Comparison of ENCODE assay signal across 8 mouse cellular contexts in genomic region chr1:175692997-175693361, GRCm38 (mm10). TPM values are rescaled to one million over a fixed set of nuclear protein-coding genes. Genes with fewer than 3 reads are reported as not detected.
DNase-seq lines count a peak whose midpoint lies in the region; ATAC-seq and TF ChIP-seq lines count a peak whose summit lies in the region.

No protein-coding gene starts in this region.

- peak overlapping the region; percentile 78 to 93 for H3K27ac ChIP-seq in heart, embryonic 14.5 days (replicated peaks in 1 of 2; ENCODE audit: control insufficient read depth in 1 of 2, insufficient read depth in 1 of 2, low read depth in 2 of 2, low read length in 2 of 2)
- no peak overlapping the region for H3K27ac ChIP-seq in MEL (ENCODE audit: control insufficient read depth, low read depth, low read length)
- H3K27ac ChIP-seq in hindbrain, embryonic 12.5 days: no peak overlapping the region
- peak overlapping the region; percentile 98 for H3K27ac ChIP-seq in midbrain, embryonic 10.5 days (replicated peaks)

- intact Hi-C loops in heart, postnatal 25 days (cut with DNase I): loop anchor here (2.0 to 10.0 kb wide), 3 partner anchors 68 to 232 kb away; partner anchors contain the start of genes Exo1, Fh1 and Gm38100

- peak overlapping the region; percentile 67 for H3K9ac ChIP-seq in heart, embryonic 14.5 days (ENCODE audit: low read length)
- peak overlapping the region; percentile 71 for H3K9ac ChIP-seq in MEL (ENCODE audit: control insufficient read depth, low read depth, low read length, poor library complexity, severe bottlenecking)
- 0 out of 2 replicates have a peak overlapping the region, but pooled peaks have one; percentile 23 for H3K9ac ChIP-seq in hindbrain, embryonic 12.5 days

- no peak for TF ChIP-seq POLR2A in MEL (IDR thresholded peaks at IDR 0.05; ENCODE audit: control insufficient read depth in 1 of 2, insufficient read depth in 1 of 2, low read depth in 1 of 2, low read length in 2 of 2, poor library complexity in 1 of 2)

- no peaks in the 10 kb centered on the region for H3K9me3 ChIP-seq in heart, embryonic 14.5 days (ENCODE audit: control insufficient read depth, low read length)
- no peaks in the 10 kb centered on the region for H3K9me3 ChIP-seq in MEL (replicated peaks; ENCODE audit: insufficient read depth, low read length)
- H3K9me3 ChIP-seq in hindbrain, embryonic 12.5 days (replicated peaks): no peaks in the 10 kb centered on the region
- no peaks in the 10 kb centered on the region for H3K9me3 ChIP-seq in midbrain, embryonic 10.5 days (replicated peaks)

- no peak for DNase-seq in heart, postnatal 25 days (ENCODE audit: low spot score)
- DNase-seq in MEL (ENCODE audit: low read depth, low spot score): no peak
- no peak for DNase-seq in midbrain, embryonic 10.5 days (ENCODE audit: low spot score)
- no peak for DNase-seq in embryo, embryonic 9.5 days (ENCODE audit: extremely low spot score)
- no peak for DNase-seq in frontal cortex, postnatal 36 days (ENCODE audit: low spot score in 2 of 2)
- DNase-seq in spleen, adult 12 weeks (ENCODE audit: low spot score): no peak

- ATAC-seq in heart, embryonic 14.5 days (ENCODE audit: insufficient number of reproducible peaks, insufficient read depth, low FRiP score, low read depth): no peak
- ATAC-seq in hindbrain, embryonic 12.5 days (ENCODE audit: low FRiP score): peak; percentile 78

- peaks cover 9 to 24% of the 10 kb centered on the region in 2 experiments for H3K4me1 ChIP-seq in heart, embryonic 14.5 days (ENCODE audit: control insufficient read depth in 2 of 2, insufficient read depth in 2 of 2, low read length in 2 of 2)
- no peaks in the 10 kb centered on the region; a peak in 2 of 4 replicates for H3K4me1 ChIP-seq in MEL (ENCODE audit: control insufficient read depth in 1 of 2, insufficient read depth in 2 of 2, low read length in 2 of 2)
- peaks cover 26% of the 10 kb centered on the region for H3K4me1 ChIP-seq in hindbrain, embryonic 12.5 days
- H3K4me1 ChIP-seq in midbrain, embryonic 10.5 days: peaks cover 29% of the 10 kb centered on the region

- no peaks in the 10 kb centered on the region for H3K27me3 ChIP-seq in heart, embryonic 14.5 days (ENCODE audit: control insufficient read depth, insufficient read depth, low read length)
- no peaks in the 10 kb centered on the region for H3K27me3 ChIP-seq in MEL (ENCODE audit: control insufficient read depth in 1 of 2, insufficient read depth in 2 of 2, low read length in 2 of 2)
- H3K27me3 ChIP-seq in hindbrain, embryonic 12.5 days: no peaks in the 10 kb centered on the region
- H3K27me3 ChIP-seq in midbrain, embryonic 10.5 days (ENCODE audit: low read depth, poor library complexity, severe bottlenecking): no peaks in the 10 kb centered on the region; the same call in 1 of the 2 replicates

- TF ChIP-seq RAD21 in MEL (IDR thresholded peaks at IDR 0.05; ENCODE audit: low read depth, low read length): no peak

- WGBS in heart, embryonic 14.5 days: 2% methylated on average over 17 of the region's 17 CpGs
- WGBS in hindbrain, embryonic 12.5 days: under 1% methylated on average over 17 of the region's 17 CpGs
- WGBS in midbrain, embryonic 10.5 days: under 1% methylated on average over 17 of the region's 17 CpGs

- peak overlapping the region; percentile 73 to 85 for H3K4me3 ChIP-seq in heart, embryonic 14.5 days (ENCODE audit: control insufficient read depth in 1 of 2, insufficient read depth in 1 of 2, low read depth in 1 of 2, low read length in 2 of 2)
- peak overlapping the region; percentile 82 to 91 for H3K4me3 ChIP-seq in MEL (ENCODE audit: control insufficient read depth in 1 of 2, insufficient read depth in 1 of 2, low read depth in 2 of 2, low read length in 2 of 2)
- H3K4me3 ChIP-seq in hindbrain, embryonic 12.5 days: peak overlapping the region; percentile 77
- peak overlapping the region; percentile 81 for H3K4me3 ChIP-seq in midbrain, embryonic 10.5 days

- TF ChIP-seq EP300 in MEL (IDR thresholded peaks at IDR 0.05; ENCODE audit: low read depth in 1 of 2, low read length in 2 of 2): no peak

- peaks cover 6% of the 10 kb centered on the region for H3K79me2 ChIP-seq in MEL (ENCODE audit: control insufficient read depth, insufficient read depth, low read length, poor library complexity)

- no peak for TF ChIP-seq CTCF in MEL (IDR thresholded peaks at IDR 0.05 in 2 of 3, conservative IDR thresholded peaks at IDR 0.05 in 1 of 3; ENCODE audit: control insufficient read depth in 1 of 3, insufficient read depth in 1 of 3, low read depth in 2 of 3, low read length in 3 of 3, poor library complexity in 1 of 3, severe bottlenecking in 1 of 3)

- H3K36me3 ChIP-seq in heart, embryonic 14.5 days (ENCODE audit: control insufficient read depth, insufficient read depth, low read length): peaks cover 2% of the 10 kb centered on the region
- H3K36me3 ChIP-seq in MEL (ENCODE audit: control insufficient read depth in 1 of 2, insufficient read depth in 2 of 2, low read length in 2 of 2): peaks cover 0 to 13% of the 10 kb centered on the region in 2 experiments; a peak in 2 of 4 replicates
- peaks cover 4% of the 10 kb centered on the region for H3K36me3 ChIP-seq in hindbrain, embryonic 12.5 days
- peaks cover 6% of the 10 kb centered on the region for H3K36me3 ChIP-seq in midbrain, embryonic 10.5 days

- peak overlapping the region; percentile 73 for H3K4me2 ChIP-seq in heart, embryonic 14.5 days (ENCODE audit: low read length)
- H3K4me2 ChIP-seq in hindbrain, embryonic 12.5 days (replicated peaks): peak overlapping the region; percentile 67

TF ChIP-seq in MEL, 35 proteins besides CTCF, POLR2A, EP300 and RAD21:
- TF ChIP-seq SIN3A (IDR thresholded peaks at IDR 0.05; ENCODE audit: low read length) (peak; percentile 65), MAZ (IDR thresholded peaks at IDR 0.05; ENCODE audit: low read depth, low read length) (0 out of 2 replicates have a peak, but pooled peaks have one; percentile 93), USF1 (IDR thresholded peaks at IDR 0.05; ENCODE audit: low read depth, low read length) (no peak; the same call in 1 of the 2 replicates), E2F4 (IDR thresholded peaks at IDR 0.05; ENCODE audit: borderline replicate concordance, low read depth, low read length) (peak; percentile 79), ELF1 (IDR thresholded peaks at IDR 0.05; ENCODE audit: low read depth, low read length) (no peak), POLR2AphosphoS2 (IDR thresholded peaks at IDR 0.05; ENCODE audit: low read length) (no peak)

RNA-seq across cellular contexts. Expression of gene Chml, which starts 0.3 kb away (rescaled TPM):
- polyA plus RNA-seq in heart, embryonic 14.5 days (2014; fragmentation: Nextera tagmentation; extraction: Ambion mirVana): 6.9 TPM in 2 replicates
- 10 to 100 TPM; 10.9 to 13.6 TPM for total RNA-seq in heart, postnatal 25 days (2021)
- total RNA-seq in MEL (2012; rRNA removed): 3.5 and 4.4 TPM in 2 replicates
- 10 to 100 TPM in 1 of 2 experiments, not detected in 1; 16.0 TPM for polyA plus RNA-seq in MEL (2012; ENCODE audit: insufficient read depth in 1 of 2, insufficient read length in 2 of 2, low read depth in 1 of 2, low replicate concordance in 2 of 2, missing spikeins in 1 of 2)
- 5.9 and 6.0 TPM in 2 replicates for polyA plus RNA-seq in hindbrain, embryonic 12.5 days (2016; fragmentation: Nextera tagmentation; extraction: Ambion mirVana)
- polyA plus RNA-seq in midbrain, embryonic 10.5 days (2016; fragmentation: Nextera tagmentation; extraction: Ambion mirVana): 4.6 and 5.1 TPM in 2 replicates

RNA-seq across cellular contexts. Expression of gene Opn3, which starts 0.4 kb away (rescaled TPM):
- polyA plus RNA-seq in heart, embryonic 14.5 days (2014; fragmentation: Nextera tagmentation; extraction: Ambion mirVana): 13.4 and 15.6 TPM in 2 replicates
- 1 to 10 TPM; 8.5 to 8.9 TPM for total RNA-seq in heart, postnatal 25 days (2021)
- total RNA-seq in MEL (2012; rRNA removed): 0.39 and 0.50 TPM in 2 replicates
- 1 to 10 TPM in 1 of 2 experiments, not detected in 1; 2.2 TPM for polyA plus RNA-seq in MEL (2012; ENCODE audit: insufficient read depth in 1 of 2, insufficient read length in 2 of 2, low read depth in 1 of 2, low replicate concordance in 2 of 2, missing spikeins in 1 of 2)
- polyA plus RNA-seq in hindbrain, embryonic 12.5 days (2016; fragmentation: Nextera tagmentation; extraction: Ambion mirVana): 8.6 and 10.3 TPM in 2 replicates
- polyA plus RNA-seq in midbrain, embryonic 10.5 days (2016; fragmentation: Nextera tagmentation; extraction: Ambion mirVana): 14.7 and 16.4 TPM in 2 replicates

RNA-seq across cellular contexts. Expression of gene Wdr64, which starts 5.4 kb away (rescaled TPM):
- polyA plus RNA-seq in heart, embryonic 14.5 days (2014; fragmentation: Nextera tagmentation; extraction: Ambion mirVana): not detected in 2 replicates
- not detected for total RNA-seq in heart, postnatal 25 days (2021)
- total RNA-seq in MEL (2012; rRNA removed): 0.10 TPM in 1 of 2 replicates, not detected in the other
- under 1 TPM in 1 of 2 experiments, not detected in 1; 0.31 TPM for polyA plus RNA-seq in MEL (2012; ENCODE audit: insufficient read depth in 1 of 2, insufficient read length in 2 of 2, low read depth in 1 of 2, low replicate concordance in 2 of 2, missing spikeins in 1 of 2)
- not detected in 2 replicates for polyA plus RNA-seq in hindbrain, embryonic 12.5 days (2016; fragmentation: Nextera tagmentation; extraction: Ambion mirVana)
- not detected in 2 replicates for polyA plus RNA-seq in midbrain, embryonic 10.5 days (2016; fragmentation: Nextera tagmentation; extraction: Ambion mirVana)

Comparison
In these comparisons a context has a peak if more than half of its experiments do, and no peak if none do; other contexts are left out.
1. H3K27ac ChIP-seq: peak in heart, embryonic 14.5 days (2 of 2) and midbrain, embryonic 10.5 days (single experiment); none in MEL (single experiment) and hindbrain, embryonic 12.5 days (single experiment).
2. Peak in every context shown above with its lines, with median percentiles within 50 percentile points of each other: H3K4me3 ChIP-seq and H3K9ac ChIP-seq.